Mouse (Mus musculus) adipocyte (in vitro differentiated cells): ENCODE results near the gene Ubr4.

Experiments
- DNase-seq: peaks from one replicate; pipeline ENCODE4 v3.0.0-alpha.2; 2016; ENCODE audit warnings: low spot score

Ubr4 gene

DNA sequence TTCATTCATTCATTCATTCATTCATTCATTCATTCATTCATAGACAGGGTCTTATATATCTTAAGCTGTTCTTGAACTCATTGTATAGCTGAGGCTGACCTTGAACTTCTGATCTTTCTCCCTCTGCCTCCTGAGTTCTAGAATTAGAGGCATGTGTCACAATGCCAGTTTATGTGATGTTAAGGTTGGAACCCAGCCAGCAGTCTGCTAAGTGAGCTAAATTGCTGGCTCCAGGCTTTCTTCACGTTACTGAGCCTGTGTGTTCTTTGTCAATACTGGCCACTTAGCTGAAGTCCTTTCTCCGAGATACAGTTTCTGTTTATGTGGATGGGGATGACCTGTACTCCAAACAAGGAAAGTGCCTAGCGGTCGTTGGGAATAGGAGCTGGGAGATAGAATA lies 78.5 kb downstream of the Ubr4 start:
- DNase-seq: peak; percentile 57

DNA sequence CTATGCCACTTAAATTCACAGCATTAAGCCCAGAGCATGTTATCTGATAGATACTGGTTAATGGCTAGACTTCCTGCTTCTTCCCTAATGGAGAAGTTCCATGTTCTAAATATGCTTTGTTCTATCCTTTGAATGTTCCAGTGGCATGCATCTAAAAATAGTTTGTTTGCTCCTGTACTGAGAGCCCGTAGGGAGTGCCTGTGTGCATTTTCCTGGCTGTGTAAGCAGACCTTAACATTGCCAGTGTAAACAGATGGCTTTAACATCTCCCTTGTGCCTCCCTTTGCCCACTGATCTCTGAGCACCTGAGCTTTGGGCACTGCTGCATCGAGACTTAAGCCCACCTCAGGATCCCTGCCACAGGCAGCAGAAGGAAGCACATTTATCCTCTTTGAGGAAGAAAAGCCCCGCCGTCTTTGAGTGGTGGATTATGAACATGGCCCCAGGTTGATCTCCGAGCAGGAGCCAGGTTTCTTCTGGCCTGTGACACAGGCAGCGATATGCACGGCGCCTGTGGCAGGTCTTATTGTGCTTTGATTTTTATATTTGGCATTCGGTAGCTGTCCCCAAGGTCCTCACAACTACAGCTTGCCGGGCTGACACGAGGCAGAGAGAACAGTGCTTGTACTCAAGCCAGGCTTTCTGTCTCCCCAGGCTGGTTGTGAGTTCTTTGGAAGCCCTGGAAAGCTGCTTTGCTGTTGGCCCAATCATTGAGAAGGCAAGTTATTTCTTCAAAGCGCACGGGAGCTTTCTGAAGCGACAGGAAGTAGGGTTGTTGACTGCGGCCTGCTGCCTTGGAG lies 80.8 kb downstream of the Ubr4 start:
- no peak for DNase-seq

DNA sequence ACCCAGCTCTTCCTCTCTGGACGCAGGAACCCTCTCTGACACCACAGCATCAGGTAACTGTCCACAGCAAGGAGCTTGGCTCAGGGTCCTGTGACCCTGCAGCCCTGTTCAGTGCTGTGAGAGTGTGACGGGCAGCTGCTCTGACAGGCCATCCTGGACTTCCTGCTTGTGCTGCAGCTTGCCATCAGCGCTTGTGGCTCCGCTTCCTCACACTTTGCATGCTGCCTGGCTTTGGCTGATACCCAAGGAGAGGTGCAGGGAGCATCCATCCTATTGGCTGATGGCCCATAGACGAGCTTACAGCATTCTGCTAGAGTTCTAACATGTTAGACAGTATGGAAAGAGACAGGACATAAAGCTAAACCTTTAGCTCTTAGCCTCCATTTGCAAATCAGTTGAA lies 88.8 kb downstream of the Ubr4 start:
- DNase-seq: no peak

DNA sequence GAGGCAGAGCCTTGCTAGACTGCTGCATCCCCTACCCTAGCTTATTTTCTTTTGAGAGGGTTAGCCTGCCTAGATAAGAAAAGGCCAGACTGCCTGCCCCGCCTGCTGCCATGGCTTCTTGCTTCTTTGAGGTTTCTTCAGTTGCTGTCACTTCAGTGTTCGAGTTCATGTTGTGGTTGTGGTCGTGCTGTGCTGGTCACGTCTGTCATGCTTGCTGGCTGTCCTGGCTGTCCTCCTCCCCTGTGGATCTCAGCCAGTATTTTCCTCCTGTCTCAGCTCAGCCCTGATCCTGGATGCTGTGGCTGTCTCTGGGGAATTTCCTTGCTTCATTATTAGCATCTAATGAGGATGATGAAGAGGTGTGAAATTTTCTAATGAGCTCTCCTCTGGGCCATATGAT lies 89.4 kb downstream of the Ubr4 start:
- peak; percentile 6 for DNase-seq

DNA sequence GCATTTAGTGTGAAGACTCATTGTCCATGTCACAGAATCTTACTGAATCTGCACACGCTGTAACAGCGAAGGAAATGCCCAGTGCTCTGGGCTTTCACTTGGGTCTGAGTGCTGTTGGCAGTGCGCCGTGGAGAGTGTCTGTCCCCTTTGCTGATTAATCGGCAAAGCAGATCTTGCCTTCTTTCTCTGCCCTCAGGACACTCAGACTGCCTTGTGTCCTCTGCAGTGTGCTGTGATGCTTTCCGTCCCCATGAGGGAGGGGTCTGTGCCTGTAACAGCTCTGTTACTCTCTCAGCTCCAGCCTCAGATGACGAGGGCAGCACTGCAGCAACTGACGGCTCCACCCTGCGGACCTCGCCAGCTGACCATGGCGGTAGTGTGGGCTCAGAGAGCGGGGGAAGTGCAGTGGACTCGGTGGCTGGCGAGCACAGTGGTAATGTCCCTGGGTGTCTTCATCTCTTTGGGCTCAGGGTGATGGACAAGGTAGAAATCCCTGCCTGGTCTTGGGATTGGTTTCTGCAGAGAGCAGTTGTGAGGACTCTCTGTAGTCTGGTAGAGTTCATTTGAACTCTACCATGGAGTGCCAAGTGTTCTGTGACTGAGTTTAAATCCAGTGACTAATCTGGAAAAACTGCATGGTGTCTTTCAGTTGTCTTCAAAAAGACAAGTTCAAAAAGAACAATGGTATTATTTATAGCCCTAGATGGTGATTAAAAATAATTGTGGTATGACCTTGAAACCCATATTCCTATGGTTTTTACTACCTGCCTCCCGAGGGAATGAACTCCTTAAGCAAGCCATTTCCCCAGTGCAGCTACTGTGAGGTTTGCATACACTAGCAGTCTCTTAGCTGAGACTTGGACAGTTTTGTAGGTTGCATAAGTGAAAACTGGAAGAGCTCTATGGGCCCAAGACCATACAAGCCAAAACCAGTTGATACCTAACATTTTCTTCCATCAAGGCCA lies 90.3 kb downstream of the Ubr4 start:
- DNase-seq: peak; percentile 6

DNA sequence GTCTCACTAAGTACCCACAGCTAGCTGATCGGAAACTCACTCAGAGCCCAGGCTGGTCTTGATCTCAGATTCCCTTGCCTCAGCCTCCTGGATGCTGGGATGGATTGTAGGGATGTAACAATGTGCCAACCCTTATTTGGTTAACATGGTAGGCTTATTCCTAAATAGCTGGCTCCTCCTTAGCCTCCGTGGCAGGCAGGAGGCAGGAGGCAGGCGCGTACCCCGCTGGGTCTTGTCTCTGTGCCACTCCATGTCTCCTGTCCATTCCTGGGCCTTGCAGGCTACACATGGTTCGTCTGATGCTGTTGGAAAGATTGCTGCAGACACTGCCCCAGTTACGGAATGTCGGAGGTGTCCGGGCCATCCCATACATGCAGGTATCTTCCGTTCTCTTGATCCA lies 91.9 kb downstream of the Ubr4 start:
- DNase-seq: no peak

DNA sequence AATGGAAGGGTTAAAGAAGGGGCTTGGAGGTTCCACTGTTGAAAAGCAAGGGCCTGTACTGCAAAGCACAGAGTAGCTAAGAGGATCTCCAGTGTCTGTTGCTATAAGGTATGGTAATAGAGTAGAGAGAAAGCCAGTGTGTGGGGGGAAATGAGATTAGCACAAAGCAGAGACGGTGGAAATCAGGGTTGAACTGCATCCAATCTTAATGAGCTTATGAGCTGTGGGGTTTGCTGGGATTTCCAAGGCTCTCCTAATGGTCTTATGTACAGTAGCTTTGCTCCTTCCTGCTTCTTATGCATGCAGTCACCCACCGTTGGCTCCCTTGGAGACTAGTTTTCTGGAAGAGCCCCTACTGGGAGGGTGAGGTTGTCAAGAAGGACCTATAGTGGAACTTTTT lies 93.8 kb downstream of the Ubr4 start:
- DNase-seq: no peak

DNA sequence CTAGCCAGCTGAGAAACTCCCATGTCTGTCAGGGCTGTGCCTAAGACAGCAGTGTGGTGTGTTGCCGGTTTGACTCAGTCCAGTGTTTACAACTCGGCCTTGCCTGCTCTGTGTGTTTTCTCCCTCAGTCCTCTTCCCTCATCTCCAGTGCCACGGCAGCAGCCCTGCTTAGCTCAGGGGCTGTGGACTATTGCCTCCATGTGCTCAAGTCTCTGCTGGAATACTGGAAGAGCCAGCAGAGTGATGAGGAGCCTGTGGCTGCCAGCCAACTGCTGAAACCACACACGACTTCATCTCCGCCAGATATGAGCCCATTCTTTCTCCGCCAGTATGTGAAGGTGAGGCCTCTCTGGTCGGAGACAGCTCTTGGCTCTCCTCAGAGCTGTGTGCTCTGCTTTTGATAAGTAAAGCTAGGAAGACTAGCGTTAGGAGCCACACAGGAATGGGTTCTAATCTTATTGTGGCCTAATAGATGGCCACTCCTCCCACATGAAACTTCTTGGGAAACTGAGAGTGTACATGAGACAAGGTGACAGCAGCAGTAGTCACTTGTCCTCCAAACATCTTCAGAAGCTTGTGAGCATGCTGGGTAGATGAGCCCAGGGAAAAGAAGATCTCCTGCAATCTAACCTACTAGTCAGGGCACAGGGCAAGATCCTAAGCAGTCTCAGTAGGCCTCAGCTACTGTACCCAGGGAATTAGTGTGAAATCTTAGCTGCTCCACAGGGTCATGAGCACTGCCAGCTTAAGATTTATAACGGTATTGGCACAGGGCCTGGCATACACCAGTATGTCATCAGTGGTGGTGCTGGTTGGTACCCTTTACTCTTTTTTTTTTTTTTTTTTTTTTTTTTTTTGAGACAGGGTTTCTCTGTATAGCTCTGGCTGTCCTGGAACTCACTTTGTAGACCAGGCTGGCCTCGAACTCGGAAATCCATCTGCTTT lies 94.6 kb downstream of the Ubr4 start:
- DNase-seq: peak; percentile 74

DNA sequence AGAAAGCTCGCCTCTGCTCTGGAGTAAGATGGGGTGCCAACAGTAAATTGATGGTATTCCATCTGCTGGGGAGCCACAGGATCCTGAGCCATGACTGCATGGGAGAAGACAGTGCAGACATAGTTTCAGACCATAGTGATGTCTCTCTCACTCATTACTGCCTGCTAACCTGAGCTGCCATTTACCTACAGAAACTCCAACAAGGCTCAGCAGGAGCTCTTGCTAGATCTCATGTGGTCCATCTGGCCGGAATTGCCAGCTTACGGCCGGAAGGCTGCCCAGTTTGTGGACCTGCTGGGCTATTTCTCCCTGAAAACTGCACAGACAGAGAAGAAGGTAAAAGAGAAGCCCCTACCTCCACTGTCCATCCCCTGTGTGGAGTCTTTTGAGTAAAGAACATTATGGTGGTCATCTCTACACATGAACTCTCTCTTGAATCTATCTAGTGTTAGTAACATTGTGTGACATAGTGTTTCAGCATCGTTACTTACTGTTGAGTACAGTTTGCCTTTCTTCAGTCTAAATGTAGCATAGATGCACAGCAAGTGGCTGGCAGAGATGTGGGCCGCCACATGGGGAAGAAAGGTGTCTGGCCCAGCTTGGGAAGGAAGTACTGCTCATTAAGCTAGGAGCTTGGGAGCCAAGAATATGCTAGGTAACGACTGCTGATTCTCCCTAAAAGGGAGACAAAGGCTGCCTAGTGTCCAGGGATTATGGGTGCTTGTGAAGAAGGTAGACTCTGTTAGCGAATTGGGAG lies 100.7 kb downstream of the Ubr4 start:
- no peak for DNase-seq

DNA sequence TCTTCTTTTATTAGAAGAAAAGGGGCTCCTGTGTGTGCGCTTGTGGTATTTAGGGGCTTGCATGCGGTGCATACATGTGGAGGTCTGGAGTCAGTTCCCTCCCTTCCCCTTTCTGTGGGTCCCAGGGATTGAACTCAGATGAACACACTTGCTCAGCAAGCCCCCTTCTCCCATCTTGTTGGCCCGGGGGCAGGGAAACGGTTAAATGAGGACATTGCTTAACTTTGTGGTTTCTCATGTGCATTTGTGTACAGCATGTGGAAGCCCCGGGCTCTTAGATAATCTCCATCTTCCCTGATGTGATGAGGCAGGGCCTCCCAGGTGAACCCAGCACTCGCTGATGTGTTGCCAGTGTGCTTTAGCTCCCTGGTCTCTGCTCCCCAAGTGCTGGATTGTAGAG lies 101.9 kb downstream of the Ubr4 start:
- DNase-seq: no peak

DNA sequence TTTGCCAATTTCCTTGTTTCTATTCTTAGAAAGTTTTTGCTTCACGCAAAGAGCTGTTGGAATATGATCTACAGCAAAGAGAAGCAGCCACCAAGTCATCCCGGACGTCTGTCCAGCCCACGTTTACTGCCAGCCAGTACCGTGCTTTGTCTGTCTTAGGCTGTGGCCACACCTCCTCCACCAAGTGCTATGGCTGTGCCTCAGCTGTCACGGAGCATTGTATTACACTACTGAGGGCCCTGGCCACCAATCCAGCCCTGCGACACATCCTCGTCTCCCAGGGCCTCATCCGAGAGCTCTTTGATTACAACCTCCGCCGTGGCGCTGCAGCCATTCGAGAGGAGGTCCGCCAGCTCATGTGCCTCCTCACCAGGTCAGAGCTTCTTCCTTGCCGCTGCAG lies 107.6 kb downstream of the Ubr4 start:
- DNase-seq: no peak

DNA sequence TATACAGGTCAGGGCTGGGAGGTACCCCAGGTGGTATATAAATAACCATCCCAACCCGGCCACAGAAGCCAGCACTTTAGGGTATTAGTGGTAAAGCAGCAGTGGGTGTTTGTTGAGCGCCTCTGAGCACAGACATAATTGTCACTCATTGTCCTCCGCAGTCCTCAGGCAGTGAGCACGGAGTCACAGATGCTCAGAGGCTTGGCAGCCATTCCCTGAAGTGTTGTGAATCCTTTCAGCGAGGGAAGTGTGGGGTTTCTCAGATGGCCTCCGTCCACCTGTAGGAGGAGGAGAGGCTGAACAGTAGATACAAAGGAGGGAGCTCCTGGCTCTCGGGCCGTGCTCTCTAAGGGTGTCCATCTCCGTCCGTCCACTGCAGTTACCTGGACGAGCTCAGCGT lies 111.8 kb downstream of the Ubr4 start:
- DNase-seq: no peak

DNA sequence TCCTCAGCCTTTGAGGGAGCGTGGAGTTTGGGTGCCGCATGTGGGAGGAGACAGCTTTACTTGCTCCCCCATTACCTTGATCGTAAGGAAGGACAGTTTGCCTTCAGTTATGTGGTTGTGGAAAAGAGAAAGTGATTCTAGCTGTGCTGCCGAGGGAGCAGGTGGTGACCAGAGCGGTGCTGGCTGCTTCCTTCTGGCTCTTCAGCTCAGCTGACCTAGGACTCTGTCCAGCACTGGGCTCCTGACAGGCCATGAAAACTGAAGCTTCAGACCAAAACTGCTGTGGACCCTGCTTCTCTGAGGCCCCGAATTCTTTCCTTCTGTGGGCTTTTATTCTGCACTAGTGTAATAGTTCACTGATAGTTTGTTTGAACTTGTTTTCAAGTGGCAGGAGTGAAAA lies 114.1 kb downstream of the Ubr4 start:
- DNase-seq: no peak

DNA sequence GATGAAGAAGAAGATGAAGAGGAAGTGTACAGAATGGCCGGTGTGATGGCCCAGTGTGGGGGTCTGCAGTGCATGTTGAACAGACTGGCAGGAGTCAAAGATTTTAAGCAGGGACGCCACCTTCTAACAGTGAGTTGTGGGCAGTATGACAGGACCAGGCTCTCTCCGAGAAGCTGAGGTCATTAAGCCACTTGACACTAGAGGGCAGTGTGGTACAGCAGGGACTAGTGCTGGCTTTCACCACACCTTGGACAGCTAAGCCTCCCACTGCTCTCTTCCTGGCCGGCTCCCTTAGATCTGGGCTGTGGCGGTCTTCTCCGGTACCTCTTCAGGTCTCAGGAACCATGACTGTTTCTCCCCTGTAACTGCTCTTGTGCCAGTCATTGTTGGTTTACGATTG lies 117.8 kb downstream of the Ubr4 start:
- peak; percentile 81 for DNase-seq

DNA sequence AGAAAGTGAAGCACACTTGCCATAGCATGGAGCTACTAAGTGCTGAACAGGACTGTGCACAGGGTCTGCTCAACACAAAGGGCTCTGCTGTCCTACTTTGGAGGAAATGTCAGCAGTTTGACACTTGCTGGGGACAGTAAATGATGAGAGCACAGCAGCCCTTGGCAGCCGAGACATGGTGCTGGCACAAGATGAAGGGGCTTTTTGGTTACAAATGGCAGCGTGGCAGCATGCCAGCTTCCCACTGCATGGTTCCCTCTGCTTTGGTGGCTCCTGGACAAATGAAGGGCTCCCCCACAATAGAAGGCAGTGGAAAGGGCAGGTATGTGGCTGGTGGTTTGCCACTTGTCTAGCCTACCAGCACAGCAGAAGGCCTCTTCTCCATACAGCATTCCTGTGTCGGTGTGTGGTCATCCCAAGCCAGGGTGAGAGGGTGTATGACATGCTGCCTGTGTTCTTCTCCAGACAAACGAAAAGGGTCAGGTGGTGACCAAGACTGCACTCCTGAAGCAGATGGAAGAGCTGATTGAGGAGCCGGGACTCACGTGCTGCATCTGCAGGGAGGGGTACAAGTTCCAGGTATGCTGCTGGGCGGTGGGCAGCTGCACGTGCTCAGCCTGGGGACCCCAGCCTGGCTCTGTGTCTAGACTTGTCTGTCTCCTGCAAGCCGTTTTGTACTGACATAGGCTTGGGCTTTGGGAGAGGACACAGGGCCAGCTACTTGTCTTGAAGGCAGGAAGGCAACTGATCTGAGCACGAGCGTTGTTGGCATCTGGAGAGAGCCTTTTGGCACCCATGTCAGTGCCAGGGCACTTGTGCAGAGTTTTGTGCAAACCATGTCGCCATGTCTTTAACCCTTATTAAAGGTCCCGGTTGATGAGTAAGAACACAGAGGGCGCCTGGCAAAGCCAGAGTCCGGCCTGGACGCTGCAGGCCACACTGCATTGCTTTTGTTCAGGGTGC lies 124.5 kb downstream of the Ubr4 start:
- DNase-seq: peak; percentile 74

DNA sequence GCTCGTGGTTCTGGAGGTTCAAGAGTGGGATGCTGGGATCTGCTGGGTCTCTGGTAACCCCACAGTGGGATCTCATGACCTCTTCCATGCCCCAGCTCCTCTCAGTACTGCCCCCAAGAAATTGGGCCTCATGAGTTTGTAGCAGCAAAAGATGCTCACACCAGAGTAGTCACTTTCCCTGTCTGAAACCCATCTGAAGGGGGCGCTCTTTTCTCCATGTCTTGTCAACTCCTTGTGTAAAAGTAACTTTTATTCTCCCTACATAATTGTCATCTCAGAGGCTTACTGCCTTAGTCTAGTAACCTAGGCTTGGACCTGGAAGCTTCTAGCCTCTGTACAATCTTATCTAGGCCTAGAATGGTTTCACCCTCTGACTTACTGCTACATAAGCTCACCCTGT lies 125.6 kb downstream of the Ubr4 start:
- DNase-seq: peak; percentile 27

DNA sequence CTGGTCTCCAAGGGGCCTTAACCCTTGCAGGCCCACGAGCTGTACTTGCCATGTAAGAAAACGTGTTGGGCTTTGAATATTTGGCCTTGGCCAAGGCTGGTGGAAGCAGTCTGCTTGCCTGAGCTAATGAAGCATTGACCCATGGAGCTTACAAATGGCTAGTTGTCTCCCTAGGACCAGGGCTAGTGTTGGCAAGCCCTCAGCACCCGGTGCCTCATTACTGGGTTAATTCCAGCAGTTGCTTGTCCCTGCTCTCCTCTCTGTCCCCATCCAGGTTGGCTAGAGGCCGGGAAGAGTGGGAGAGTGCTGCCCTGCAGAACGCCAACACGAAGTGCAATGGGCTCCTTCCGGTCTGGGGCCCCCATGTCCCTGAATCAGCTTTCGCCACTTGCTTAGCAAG lies 126.8 kb downstream of the Ubr4 start:
- no peak for DNase-seq

DNA sequence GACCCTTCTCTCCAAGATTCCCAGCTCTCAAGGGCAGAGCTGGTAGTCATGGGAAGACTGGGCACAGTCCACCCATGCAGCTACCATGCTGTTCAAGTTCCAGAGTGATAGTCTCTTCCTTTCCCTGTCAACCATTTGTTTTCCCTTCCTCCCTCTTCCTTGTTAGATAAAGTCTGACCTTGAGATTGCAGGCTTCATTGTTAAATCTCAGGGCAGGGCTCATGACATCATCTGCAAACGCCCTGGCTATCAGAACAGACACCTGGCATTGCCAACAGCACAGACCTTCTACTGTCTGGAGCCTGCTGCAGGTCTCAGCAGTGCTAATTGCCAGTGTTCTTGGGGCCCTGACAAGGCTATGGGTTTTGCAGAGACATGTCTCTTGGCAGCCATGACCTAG lies 129.0 kb downstream of the Ubr4 start:
- no peak for DNase-seq

DNA sequence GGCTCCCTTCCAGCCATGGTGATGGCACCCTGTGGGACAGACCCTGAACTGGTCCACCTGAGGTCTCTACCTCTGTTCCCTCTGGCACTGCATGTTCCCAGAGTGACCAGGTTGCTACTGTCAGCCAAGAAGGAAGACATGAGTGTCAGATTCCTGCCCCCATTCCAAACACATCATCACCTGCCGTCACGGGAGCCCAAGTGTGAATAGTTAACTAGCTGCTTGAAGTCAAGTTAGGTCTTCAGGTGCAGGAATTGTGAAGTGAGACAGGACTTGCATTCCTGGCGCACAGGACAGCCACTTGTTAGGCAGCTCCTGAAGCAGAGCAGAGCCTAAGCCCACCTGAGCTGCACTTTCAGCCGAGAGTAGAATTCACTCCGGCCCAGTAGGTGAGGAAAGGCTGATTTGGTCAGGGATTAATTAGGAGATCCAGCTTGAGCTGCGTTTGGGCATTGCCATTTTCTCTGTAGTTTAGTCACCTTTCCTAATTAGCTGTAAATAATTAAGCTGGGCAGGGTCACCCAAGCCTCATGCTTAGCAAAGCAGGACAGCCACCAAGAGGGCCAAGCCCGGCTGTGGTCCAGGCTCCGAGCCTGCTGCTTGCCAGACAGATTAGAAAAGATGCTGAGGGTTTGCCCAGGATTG lies 131.2 kb downstream of the Ubr4 start:
- DNase-seq: no peak

DNA sequence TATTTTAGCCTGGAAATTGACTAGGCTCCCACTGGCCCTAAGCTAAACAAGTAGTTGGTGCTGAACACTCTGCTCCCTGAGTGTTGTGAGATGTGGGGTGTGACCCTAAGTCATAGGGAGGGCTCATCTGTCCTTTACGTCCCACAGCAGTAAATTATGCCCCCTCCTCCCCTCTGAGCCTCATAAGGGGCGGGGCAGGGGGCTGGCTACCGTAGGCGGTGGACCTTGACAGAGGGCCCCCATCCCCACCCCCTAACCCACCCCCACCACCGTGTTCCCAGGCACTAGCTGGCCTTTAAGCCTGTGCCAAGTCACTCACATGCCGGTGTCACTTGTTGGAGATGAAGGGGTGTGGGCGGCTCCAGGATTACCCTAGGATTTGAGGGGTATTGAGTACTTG lies 132.1 kb downstream of the Ubr4 start:
- no peak for DNase-seq
